Mouse (Mus musculus): ENCODE measurements around the gene Acot9. TPM values are rescaled to one million over a fixed set of nuclear protein-coding genes. Genes with fewer than 3 reads are reported as not detected.

Acot9 gene
- polyA plus RNA-seq, 1 experiment from 2014 or later: 63.9 TPM

GRCm38 (mm10) chrX:155337905-155338721, 75.9 kb downstream of the Acot9 start:
- DNase-seq (ENCODE audit: low spot score) (peak; percentile 82), ATAC-seq (replicated peaks; ENCODE audit: low FRiP score, low read depth) (peak; percentile 98)
- 31% methylated on average over 49 of the region's 49 CpGs for WGBS
- TF ChIP-seq CTCF (IDR thresholded peaks at IDR 0.05; ENCODE audit: low read depth): no peak
- Histone ChIP-seq H3K36me3 (ENCODE audit: insufficient read depth, low read length) (no peaks in the 10 kb centered on the region), H3K4me1 (replicated peaks; ENCODE audit: insufficient read depth, low read length) (no peaks in the 10 kb centered on the region), H3K9ac (ENCODE audit: low read depth, low read length) (peak overlapping the region; percentile 67), H3K27ac (peak overlapping the region; percentile 82), H3K4me2 (ENCODE audit: low read length) (peak overlapping the region; percentile 59), H3K27me3 (ENCODE audit: insufficient read depth, low read length) (no peaks in the 10 kb centered on the region), H3K9me3 (replicated peaks; ENCODE audit: low read length) (no peaks in the 10 kb centered on the region), H3K4me3 (replicated peaks; ENCODE audit: low read depth, low read length) (peak overlapping the region; percentile 52)

GRCm38 (mm10) chrX:155340654-155341053, 78.4 kb downstream of the Acot9 start, which contains the start of gene Prdx4:
Prdx4 (minus strand) TSS chrX:155340754.
- no peak within 1 kb of the TSS for H3K27ac ChIP-seq
- ATAC-seq (replicated peaks; ENCODE audit: low FRiP score, low read depth): no peak
- H3K9me3 ChIP-seq (replicated peaks; ENCODE audit: low read length): no peaks in the 10 kb centered on the region
- no peaks in the 10 kb centered on the region for H3K4me1 ChIP-seq (replicated peaks; ENCODE audit: insufficient read depth, low read length)
- no peak for DNase-seq (ENCODE audit: low spot score)
- TF ChIP-seq CTCF (IDR thresholded peaks at IDR 0.05; ENCODE audit: low read depth): no peak
- H3K36me3 ChIP-seq (ENCODE audit: insufficient read depth, low read length): no peaks in the 10 kb centered on the region
- no peak within 1 kb of the TSS for H3K4me2 ChIP-seq (ENCODE audit: low read length)
- H3K4me3 ChIP-seq (replicated peaks; ENCODE audit: low read depth, low read length): no peak within 1 kb of the TSS
- H3K9ac ChIP-seq (ENCODE audit: low read depth, low read length): no peak within 1 kb of the TSS
- no peaks in the 10 kb centered on the region for H3K27me3 ChIP-seq (ENCODE audit: insufficient read depth, low read length)

- Histone ChIP-seq H3K9me3 (replicated peaks; ENCODE audit: low read length) (no peaks in the 10 kb centered on the region), H3K4me3 (replicated peaks; ENCODE audit: low read depth, low read length) (no peak overlapping the region), H3K27ac (no peak overlapping the region), H3K27me3 (ENCODE audit: insufficient read depth, low read length) (no peaks in the 10 kb centered on the region), H3K4me1 (replicated peaks; ENCODE audit: insufficient read depth, low read length) (no peaks in the 10 kb centered on the region), H3K4me2 (ENCODE audit: low read length) (no peak overlapping the region), H3K36me3 (ENCODE audit: insufficient read depth, low read length) (no peaks in the 10 kb centered on the region), H3K9ac (ENCODE audit: low read depth, low read length) (no peak overlapping the region)
- WGBS: 98% methylated on average over 2 of the region's 2 CpGs
- DNase-seq (ENCODE audit: low spot score) (no peak), ATAC-seq (replicated peaks; ENCODE audit: low FRiP score, low read depth) (no peak)
- TF ChIP-seq CTCF (IDR thresholded peaks at IDR 0.05; ENCODE audit: low read depth): no peak
Observed at GRCm38 (mm10) chrX:155346249-155346648, 84.0 kb downstream of the Acot9 start.

Other genes starting within 250 kb of the Acot9 start
- not detected in 2 replicates for gene Magea5, start 199.3 kb upstream of the Acot9 start, polyA plus RNA-seq (2015; fragmentation: Nextera tagmentation; extraction: Ambion mirVana)
- not detected in 2 replicates for gene Magea1, start 172.7 kb upstream of the Acot9 start, polyA plus RNA-seq (2015; fragmentation: Nextera tagmentation; extraction: Ambion mirVana)
- gene Magea2, start 168.8 kb upstream of the Acot9 start, polyA plus RNA-seq (2015; fragmentation: Nextera tagmentation; extraction: Ambion mirVana): not detected in 2 replicates
- gene Cldn34b2, start 134.0 kb upstream of the Acot9 start, polyA plus RNA-seq (2015; fragmentation: Nextera tagmentation; extraction: Ambion mirVana): 0.17 TPM in 1 of 2 replicates, not detected in the other
- 510 and 558 TPM in 2 replicates for gene Sat1, start 46.0 kb upstream of the Acot9 start, polyA plus RNA-seq (2015; fragmentation: Nextera tagmentation; extraction: Ambion mirVana)
- gene Prdx4, start 78.3 kb downstream of the Acot9 start, polyA plus RNA-seq (2015; fragmentation: Nextera tagmentation; extraction: Ambion mirVana): 281 and 291 TPM in 2 replicates